Mouse (Mus musculus): ENCODE results near the gene Diras1. TPM values are rescaled to one million over a fixed set of nuclear protein-coding genes. Genes with fewer than 3 reads are reported as not detected.
A peak's percentile ranks its signal among the peaks of the same experiment; 100 is the strongest.
"Not testable (repeated sequence)": the region's sequence is repeated elsewhere in the genome, so short reads cannot be mapped to it uniquely, and the experiment has no call there.

Diras1 gene
- polyA plus RNA-seq, 1 experiment from 2014 or later = 1.5 TPM

DNA sequence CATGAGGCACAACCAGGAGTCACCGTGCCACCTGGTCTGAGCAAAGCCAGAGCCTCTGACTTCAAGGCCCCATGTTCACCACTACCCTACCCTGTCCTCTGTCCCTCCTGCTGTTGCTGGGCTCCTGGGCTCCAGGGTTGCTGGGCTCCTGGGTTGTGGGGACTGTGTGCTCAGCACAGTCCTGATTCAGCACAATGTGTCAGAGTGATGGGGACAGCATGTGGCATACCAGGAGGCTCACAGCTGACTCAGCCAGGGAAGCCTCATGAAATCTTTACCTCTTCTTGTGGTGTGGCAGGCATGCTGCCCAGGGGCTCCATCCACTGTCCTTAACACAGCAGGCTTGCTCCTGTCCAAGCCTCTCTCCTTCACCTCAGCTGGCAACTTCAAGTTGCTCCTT lies 33.5 kb downstream of the Diras1 start:
- DNase-seq (ENCODE audit: low spot score) (no peak), ATAC-seq (replicated peaks; ENCODE audit: low FRiP score) (no peak)
- H3K36me3 ChIP-seq (ENCODE audit: control insufficient read depth, insufficient read depth, low read length) = no peaks in the 10 kb centered on the region
- no peaks in the 10 kb centered on the region; the same call in 1 of the 2 replicates for H3K9me3 ChIP-seq (ENCODE audit: control insufficient read depth, low read length)
- H3K4me2 ChIP-seq (ENCODE audit: low read depth, low read length, severe bottlenecking) = no peak overlapping the region
- H3K27ac ChIP-seq (ENCODE audit: low read depth, low read length) = no peak overlapping the region
- 79% methylated on average over 1 of the region's 1 CpGs for WGBS
- peaks cover 5% of the 10 kb centered on the region for H3K27me3 ChIP-seq (ENCODE audit: control insufficient read depth, insufficient read depth, low read length)
- no peak overlapping the region for H3K9ac ChIP-seq (ENCODE audit: low read length)
- H3K4me3 ChIP-seq (ENCODE audit: low read depth, low read length) = no peak overlapping the region
- no peaks in the 10 kb centered on the region for H3K4me1 ChIP-seq (replicated peaks; ENCODE audit: control insufficient read depth, insufficient read depth, low read length)

DNA sequence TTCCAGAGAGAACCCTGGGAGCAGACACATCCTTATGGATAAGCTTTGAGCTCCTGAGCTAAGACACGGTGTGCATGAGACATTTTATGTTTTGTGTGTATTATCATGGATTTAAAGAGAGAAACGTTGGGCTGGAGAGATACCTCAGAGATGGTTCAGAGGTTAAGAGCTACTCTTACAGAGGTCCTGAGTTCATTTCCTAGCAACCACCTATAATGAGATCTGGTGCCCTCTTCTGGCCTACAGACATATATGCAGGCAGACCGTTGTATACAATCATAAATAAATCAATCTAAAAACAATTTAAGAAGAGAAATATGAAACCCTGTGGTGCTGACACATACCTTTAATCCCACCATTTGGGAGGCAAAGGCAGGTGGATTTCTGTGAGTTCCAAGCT lies 34.5 kb downstream of the Diras1 start:
- Histone ChIP-seq H3K9ac (ENCODE audit: low read length) (no peak overlapping the region), H3K27me3 (ENCODE audit: control insufficient read depth, insufficient read depth, low read length) (peaks cover 14% of the 10 kb centered on the region), H3K9me3 (ENCODE audit: control insufficient read depth, low read length) (no peaks in the 10 kb centered on the region), H3K27ac (ENCODE audit: low read depth, low read length) (no peak overlapping the region), H3K4me2 (ENCODE audit: low read depth, low read length, severe bottlenecking) (no peak overlapping the region), H3K4me3 (ENCODE audit: low read depth, low read length) (no peak overlapping the region), H3K4me1 (replicated peaks; ENCODE audit: control insufficient read depth, insufficient read depth, low read length) (no peaks in the 10 kb centered on the region), H3K36me3 (ENCODE audit: control insufficient read depth, insufficient read depth, low read length) (no peaks in the 10 kb centered on the region)
- WGBS = 13% methylated on average over 3 of the region's 3 CpGs
- ATAC-seq (replicated peaks; ENCODE audit: low FRiP score) = no peak
- no peak for DNase-seq (ENCODE audit: low spot score)

DNA sequence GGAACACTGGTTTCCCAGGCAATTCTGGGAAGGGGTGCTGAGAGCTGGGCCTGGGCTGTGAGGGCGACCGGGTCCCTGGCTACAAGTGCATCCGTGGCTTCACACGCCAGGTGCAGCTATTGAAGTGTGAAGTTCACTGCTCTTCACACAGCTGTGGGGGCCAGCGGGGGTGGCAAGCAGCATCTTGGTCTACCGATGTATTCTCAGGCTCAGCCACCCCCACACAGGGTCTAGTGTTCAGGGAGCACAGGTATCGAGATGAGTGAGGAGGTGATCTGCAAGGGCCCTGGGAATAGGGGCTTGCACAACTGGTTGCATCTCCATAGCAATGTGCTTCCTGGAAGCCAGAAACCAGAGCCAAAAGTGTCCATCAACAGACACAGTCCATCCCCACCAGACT lies 35.1 kb downstream of the Diras1 start:
- Histone ChIP-seq H3K27ac (ENCODE audit: low read depth, low read length) (no peak overlapping the region), H3K4me3 (ENCODE audit: low read depth, low read length) (no peak overlapping the region), H3K4me2 (ENCODE audit: low read depth, low read length, severe bottlenecking) (no peak overlapping the region), H3K9ac (ENCODE audit: low read length) (no peak overlapping the region), H3K4me1 (replicated peaks; ENCODE audit: control insufficient read depth, insufficient read depth, low read length) (peaks cover 4% of the 10 kb centered on the region; the same call in 1 of the 2 replicates), H3K27me3 (ENCODE audit: control insufficient read depth, insufficient read depth, low read length) (peaks cover 20% of the 10 kb centered on the region), H3K9me3 (ENCODE audit: control insufficient read depth, low read length) (no peaks in the 10 kb centered on the region), H3K36me3 (ENCODE audit: control insufficient read depth, insufficient read depth, low read length) (no peaks in the 10 kb centered on the region)
- DNase-seq (ENCODE audit: low spot score) (no peak), ATAC-seq (replicated peaks; ENCODE audit: low FRiP score) (no peak)
- 63% methylated on average over 7 of the region's 7 CpGs for WGBS

DNA sequence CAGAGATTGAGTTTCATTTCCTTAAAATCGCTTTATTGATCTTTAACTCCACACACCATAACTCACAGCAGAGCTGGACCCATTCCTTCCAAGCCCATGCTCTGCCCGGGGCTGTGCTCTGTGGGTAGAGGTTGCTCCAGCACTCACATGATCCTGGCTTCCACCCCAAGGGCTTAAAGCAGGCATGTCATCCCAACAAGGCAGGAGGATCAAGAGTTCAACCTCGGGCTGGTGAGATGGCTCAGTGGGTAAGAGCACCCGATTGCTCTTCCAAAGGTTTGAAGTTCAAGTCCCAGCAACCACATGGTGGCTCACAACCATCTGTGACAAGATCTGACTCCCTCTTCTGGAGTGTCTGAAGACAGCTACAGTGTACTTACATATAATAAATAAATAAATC lies 35.6 kb downstream of the Diras1 start:
- not testable (repeated sequence) for H3K9ac ChIP-seq (ENCODE audit: low read length); H3K4me3 ChIP-seq (ENCODE audit: low read depth, low read length); H3K9me3 ChIP-seq (ENCODE audit: control insufficient read depth, low read length); ATAC-seq (replicated peaks; ENCODE audit: low FRiP score); DNase-seq (ENCODE audit: low spot score); H3K36me3 ChIP-seq (ENCODE audit: control insufficient read depth, insufficient read depth, low read length); H3K4me1 ChIP-seq (replicated peaks; ENCODE audit: control insufficient read depth, insufficient read depth, low read length); H3K4me2 ChIP-seq (ENCODE audit: low read depth, low read length, severe bottlenecking); H3K27ac ChIP-seq (ENCODE audit: low read depth, low read length)
- WGBS = 63% methylated on average over 4 of the region's 4 CpGs
- peaks cover 23% of the 10 kb centered on the region for H3K27me3 ChIP-seq (ENCODE audit: control insufficient read depth, insufficient read depth, low read length)

DNA sequence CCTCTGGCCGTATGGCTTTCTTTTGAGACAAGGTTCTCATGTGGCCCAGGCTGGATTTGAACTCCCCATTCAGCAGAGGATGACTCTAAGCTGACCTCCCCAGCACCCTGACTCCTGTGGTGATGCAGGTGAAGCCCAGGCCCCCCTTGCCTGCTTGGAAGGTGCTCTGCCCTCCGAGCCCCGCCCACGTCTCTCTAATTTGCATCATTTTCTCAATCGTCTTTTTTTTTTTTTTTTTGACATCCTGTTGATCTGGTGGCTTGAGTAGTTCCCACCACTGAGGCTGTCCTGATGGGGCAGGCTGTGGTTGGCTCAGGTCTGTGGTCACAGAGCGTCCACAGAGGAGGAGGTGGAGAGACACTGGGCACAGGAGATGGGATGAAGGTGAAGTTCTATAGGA lies 36.0 kb downstream of the Diras1 start:
- peaks cover 23% of the 10 kb centered on the region for H3K27me3 ChIP-seq (ENCODE audit: control insufficient read depth, insufficient read depth, low read length)
- WGBS = 61% methylated on average over 6 of the region's 6 CpGs

DNA sequence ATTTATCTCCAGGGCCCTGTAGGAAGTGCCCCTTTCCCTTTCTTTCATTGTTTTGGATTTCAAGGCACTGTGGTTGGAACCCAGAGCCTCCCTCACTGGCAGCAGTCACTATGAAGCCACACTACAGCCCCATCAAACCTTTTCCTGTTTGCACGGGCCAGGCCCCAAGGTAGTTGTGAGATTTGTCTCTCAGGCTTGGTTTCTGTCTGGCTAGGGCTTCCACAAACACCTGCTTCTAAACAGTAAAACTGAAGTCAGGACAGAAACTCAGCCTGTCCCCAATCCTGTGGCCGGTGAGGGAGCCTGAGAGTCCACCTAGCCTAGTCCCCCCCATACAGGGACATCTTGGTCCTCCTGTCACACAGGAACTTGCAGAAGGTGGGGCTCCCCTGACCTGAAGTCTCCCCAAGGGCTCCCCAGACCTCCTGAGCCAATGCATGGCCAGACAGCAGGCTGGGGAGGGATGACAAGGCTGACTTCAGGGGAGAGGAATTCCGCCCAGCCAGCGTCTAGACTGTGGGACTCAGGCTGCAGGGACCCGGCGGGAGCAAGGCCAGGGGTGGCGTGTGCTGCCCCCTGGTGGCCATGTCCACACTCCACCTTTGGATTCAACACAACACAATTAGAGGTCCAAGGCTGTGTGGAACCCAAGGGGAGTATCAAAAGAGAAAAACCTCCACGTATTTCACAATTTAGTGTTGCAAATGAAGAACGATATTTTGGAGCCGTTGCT lies 37.6 kb downstream of the Diras1 start:
- ATAC-seq (replicated peaks; ENCODE audit: low FRiP score) = peak; percentile 77
- H3K9ac ChIP-seq (ENCODE audit: low read length) = no peak overlapping the region; the same call in 1 of the 2 replicates
- WGBS = 14% methylated on average over 10 of the region's 10 CpGs
- H3K27me3 ChIP-seq (ENCODE audit: control insufficient read depth, insufficient read depth, low read length) = peaks cover 25% of the 10 kb centered on the region
- no peak overlapping the region for H3K4me2 ChIP-seq (ENCODE audit: low read depth, low read length, severe bottlenecking)
- H3K4me3 ChIP-seq (ENCODE audit: low read depth, low read length) = no peak overlapping the region
- peak; percentile 93 for DNase-seq (ENCODE audit: low spot score)
- H3K9me3 ChIP-seq (ENCODE audit: control insufficient read depth, low read length) = no peaks in the 10 kb centered on the region
- no peak overlapping the region for H3K27ac ChIP-seq (ENCODE audit: low read depth, low read length)
- H3K4me1 ChIP-seq (replicated peaks; ENCODE audit: control insufficient read depth, insufficient read depth, low read length) = peaks cover 4% of the 10 kb centered on the region; the same call in 1 of the 2 replicates
- no peaks in the 10 kb centered on the region for H3K36me3 ChIP-seq (ENCODE audit: control insufficient read depth, insufficient read depth, low read length)

More for the DNA sequence above, 36.0 kb downstream of the Diras1 start:
- ATAC-seq (replicated peaks; ENCODE audit: low FRiP score) = no peak
- H3K4me3 ChIP-seq (ENCODE audit: low read depth, low read length) = no peak overlapping the region
- no peaks in the 10 kb centered on the region for H3K36me3 ChIP-seq (ENCODE audit: control insufficient read depth, insufficient read depth, low read length)
- no peak overlapping the region for H3K27ac ChIP-seq (ENCODE audit: low read depth, low read length)
- no peak for DNase-seq (ENCODE audit: low spot score)
- no peak overlapping the region for H3K9ac ChIP-seq (ENCODE audit: low read length)
- no peaks in the 10 kb centered on the region for H3K9me3 ChIP-seq (ENCODE audit: control insufficient read depth, low read length)
- H3K4me1 ChIP-seq (replicated peaks; ENCODE audit: control insufficient read depth, insufficient read depth, low read length) = peaks cover 4% of the 10 kb centered on the region; the same call in 1 of the 2 replicates
- H3K4me2 ChIP-seq (ENCODE audit: low read depth, low read length, severe bottlenecking) = no peak overlapping the region

DNA sequence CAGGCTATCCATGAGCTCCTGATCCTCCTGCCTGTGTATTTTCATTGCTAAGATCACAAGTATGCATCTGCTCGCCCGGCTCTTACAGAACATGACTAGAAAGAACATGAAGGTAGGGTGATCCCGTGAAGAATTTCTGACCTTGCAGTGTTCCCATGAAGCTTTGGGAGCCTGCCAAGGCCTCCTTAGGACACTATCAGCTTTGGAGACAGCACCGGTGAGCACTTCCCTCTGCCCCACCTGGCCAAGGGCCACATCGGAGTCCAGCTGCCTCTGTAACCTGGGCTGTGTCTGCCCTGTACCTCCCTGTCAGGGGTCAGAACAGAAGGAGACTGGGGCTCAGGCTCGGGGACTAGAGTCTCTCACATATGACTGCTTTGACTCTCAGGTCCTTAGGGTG lies 38.7 kb downstream of the Diras1 start:
- peaks cover 25% of the 10 kb centered on the region for H3K27me3 ChIP-seq (ENCODE audit: control insufficient read depth, insufficient read depth, low read length)
- H3K4me2 ChIP-seq (ENCODE audit: low read depth, low read length, severe bottlenecking) = no peak overlapping the region
- H3K4me1 ChIP-seq (replicated peaks; ENCODE audit: control insufficient read depth, insufficient read depth, low read length) = peaks cover 4% of the 10 kb centered on the region; the same call in 1 of the 2 replicates
- H3K4me3 ChIP-seq (ENCODE audit: low read depth, low read length) = no peak overlapping the region
- 75% methylated on average over 6 of the region's 6 CpGs for WGBS
- H3K27ac ChIP-seq (ENCODE audit: low read depth, low read length) = no peak overlapping the region
- no peaks in the 10 kb centered on the region for H3K36me3 ChIP-seq (ENCODE audit: control insufficient read depth, insufficient read depth, low read length)
- no peaks in the 10 kb centered on the region for H3K9me3 ChIP-seq (ENCODE audit: control insufficient read depth, low read length)
- H3K9ac ChIP-seq (ENCODE audit: low read length) = no peak overlapping the region
- no peak for ATAC-seq (replicated peaks; ENCODE audit: low FRiP score)
- DNase-seq (ENCODE audit: low spot score) = no peak

DNA sequence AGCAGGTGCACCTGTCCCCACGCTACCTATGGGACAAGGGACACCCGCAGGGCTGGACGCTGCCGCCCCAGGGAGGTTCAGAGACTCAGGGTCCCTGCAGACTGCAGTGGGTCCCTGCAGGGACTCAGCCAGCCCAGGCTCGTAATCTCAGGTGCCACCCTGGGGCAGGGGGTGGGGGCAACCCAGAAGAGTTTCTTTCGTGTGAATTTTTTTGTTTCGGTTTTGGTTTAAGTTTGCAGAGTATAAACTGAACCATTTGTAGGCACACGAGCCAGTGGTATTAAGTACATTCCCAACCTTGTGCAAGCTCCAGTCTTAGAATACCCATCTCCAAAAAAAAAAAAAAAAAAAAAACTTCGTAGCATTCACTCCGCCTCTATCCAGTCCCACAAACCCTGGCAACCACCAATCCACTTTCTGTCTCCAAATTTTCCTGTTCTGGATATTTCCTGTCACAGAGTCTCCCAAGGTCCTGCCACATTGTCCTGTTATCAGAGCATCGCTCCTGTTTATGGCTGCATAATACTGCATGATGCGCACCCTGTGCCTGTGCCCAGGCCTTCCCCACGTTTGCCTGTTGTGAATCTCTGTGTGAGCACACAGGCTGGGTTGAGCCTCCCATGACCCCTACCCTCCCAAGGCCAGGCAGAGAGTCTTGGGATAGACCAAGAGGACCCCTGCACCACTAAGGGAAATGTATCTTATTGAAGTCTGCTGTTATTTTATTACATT lies 39.3 kb downstream of the Diras1 start:
- no peak overlapping the region for H3K27ac ChIP-seq (ENCODE audit: low read depth, low read length)
- H3K9me3 ChIP-seq (ENCODE audit: control insufficient read depth, low read length) = no peaks in the 10 kb centered on the region
- no peak overlapping the region for H3K9ac ChIP-seq (ENCODE audit: low read length)
- peaks cover 4% of the 10 kb centered on the region; the same call in 1 of the 2 replicates for H3K4me1 ChIP-seq (replicated peaks; ENCODE audit: control insufficient read depth, insufficient read depth, low read length)
- no peak overlapping the region for H3K4me3 ChIP-seq (ENCODE audit: low read depth, low read length)
- DNase-seq (ENCODE audit: low spot score) = no peak
- no peak for ATAC-seq (replicated peaks; ENCODE audit: low FRiP score)
- H3K36me3 ChIP-seq (ENCODE audit: control insufficient read depth, insufficient read depth, low read length) = no peaks in the 10 kb centered on the region
- peaks cover 25% of the 10 kb centered on the region for H3K27me3 ChIP-seq (ENCODE audit: control insufficient read depth, insufficient read depth, low read length)
- peak overlapping the region; percentile 5; the same call in 1 of the 2 replicates for H3K4me2 ChIP-seq (ENCODE audit: low read depth, low read length, severe bottlenecking)
- 35% methylated on average over 13 of the region's 13 CpGs for WGBS
